Mouse (Mus musculus) CD4-positive, CD25-positive, alpha-beta regulatory T cell, adult 2 months (primary cell): ENCODE measurements around the gene Exo1.

Experiments used
- DNase-seq: peaks from one replicate; pipeline ENCODE4 v3.0.0-alpha.2; 2012; ENCODE audit warnings: low read depth, low spot score

Gene Exo1

DNA sequence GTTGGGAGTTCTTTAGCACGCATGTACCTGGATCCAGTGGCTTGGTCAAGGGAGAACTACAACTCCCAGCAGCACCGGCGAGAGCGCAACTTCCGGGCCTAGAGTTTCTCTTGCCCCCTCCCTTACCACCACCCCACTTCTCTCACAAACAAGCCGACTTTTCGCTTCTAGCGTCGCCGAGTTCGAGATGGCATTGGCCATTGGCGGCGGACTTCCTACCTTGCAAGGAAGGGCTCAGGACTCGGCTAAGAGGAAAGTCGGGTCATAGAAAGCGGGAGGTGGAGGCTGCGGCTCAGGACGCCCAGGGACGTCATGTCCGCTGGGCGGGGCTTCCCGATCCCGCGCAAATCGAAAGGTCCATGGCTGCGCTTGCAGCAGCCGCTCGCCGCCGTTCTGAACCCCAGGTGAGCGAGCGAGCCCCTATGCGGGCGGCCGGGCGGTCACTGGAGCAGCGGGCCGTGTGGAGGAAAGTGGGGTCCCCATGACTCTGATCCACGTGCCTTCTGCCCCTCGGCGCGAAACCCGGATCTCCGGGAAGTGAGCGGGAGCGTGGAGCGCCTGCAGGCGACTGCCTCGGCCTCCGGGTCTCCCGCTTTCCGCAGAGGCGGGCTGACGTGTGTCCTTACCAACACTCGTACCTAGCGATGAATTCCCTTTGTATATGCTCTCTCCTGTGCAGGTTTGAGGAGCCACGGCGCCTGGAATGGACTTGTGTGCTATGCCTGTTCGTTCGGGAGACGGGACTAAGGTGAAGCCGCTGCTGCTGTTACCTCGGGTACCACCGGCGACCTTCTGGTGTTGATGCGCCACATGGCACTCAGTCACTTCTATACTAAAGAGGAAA is at the start of gene Exo1:
TSS of gene Exo1 (plus strand) at position 129 of the 844 bp plus-strand sequence.
- DNase-seq = peak; percentile 92

DNA sequence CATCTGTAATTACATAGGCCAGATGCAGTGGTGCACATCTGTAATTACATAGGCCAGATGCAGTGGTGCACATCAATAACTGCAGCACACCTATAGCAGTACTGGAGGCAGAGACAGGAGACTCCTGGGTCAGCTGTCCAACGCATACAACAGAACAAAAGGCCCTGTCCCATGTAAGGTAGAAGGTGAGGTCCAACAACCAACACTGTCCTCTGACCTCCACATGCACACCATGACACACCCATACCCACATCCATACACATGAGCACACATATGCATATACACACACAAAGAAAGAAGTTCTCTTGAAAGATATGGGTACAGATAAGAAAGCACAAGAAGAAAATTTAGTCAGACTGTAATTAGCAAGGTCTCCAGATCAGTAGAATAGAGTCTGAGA is 24.9 kb upstream of the Exo1 start:
- no peak for DNase-seq

DNA sequence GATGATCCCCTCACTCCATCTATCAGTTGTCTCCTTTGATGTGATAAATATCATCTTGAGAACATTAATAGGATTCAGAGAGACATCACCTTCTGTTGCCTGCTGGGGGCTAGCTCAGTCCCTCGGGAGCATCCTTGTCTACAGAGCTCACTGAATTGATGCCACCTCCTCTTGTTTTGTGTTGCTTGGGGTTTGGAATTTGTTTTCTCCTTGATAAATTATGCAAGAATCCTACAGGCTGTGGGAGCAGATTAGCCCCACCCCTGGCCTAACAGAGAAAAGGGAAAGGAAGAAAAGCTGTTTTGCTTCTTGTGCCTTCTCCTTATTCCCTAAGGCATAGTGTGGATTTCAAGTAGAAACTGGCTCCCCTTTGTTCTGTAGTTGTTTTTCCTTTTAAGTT is 13.3 kb upstream of the Exo1 start:
- no peak for DNase-seq

DNA sequence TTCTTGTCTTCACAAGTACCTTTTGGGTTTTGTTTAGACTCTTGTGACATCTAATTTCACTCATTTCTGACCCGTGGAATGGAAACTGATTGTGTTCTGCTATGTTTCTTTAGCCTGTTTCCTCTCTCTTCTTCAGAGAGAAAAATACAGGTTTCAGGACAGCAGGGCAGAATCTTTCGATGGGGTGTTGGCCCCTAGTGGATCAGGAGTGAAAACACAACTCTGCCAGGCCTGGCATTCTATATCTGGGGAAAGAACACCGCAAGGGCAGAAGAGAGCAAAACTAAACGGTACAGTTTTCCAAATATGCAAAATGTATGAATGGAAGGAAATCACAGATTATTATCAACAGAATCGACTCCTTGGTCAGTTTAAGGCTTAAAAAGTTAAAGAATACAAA is 12.8 kb upstream of the Exo1 start:
- DNase-seq = no peak

DNA sequence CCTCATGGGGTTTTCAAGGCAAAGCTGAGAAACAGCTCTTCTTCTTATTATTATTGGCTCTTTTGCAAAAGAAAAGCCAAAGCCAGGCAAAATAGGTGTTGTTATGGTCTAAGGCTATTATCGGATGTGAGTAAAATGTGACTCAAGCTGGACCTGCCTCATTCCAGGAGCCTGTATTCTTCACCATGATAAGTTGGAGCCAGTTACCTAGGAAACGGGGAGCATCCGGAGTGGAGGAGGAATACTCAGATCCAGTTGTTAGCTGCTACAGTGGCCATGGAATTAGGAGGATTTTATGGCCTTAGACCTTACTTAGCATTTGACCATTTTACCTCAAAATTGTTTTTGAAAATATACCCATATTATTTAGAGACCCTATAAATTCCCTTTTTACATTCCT is 9.7 kb upstream of the Exo1 start:
- no peak for DNase-seq

DNA sequence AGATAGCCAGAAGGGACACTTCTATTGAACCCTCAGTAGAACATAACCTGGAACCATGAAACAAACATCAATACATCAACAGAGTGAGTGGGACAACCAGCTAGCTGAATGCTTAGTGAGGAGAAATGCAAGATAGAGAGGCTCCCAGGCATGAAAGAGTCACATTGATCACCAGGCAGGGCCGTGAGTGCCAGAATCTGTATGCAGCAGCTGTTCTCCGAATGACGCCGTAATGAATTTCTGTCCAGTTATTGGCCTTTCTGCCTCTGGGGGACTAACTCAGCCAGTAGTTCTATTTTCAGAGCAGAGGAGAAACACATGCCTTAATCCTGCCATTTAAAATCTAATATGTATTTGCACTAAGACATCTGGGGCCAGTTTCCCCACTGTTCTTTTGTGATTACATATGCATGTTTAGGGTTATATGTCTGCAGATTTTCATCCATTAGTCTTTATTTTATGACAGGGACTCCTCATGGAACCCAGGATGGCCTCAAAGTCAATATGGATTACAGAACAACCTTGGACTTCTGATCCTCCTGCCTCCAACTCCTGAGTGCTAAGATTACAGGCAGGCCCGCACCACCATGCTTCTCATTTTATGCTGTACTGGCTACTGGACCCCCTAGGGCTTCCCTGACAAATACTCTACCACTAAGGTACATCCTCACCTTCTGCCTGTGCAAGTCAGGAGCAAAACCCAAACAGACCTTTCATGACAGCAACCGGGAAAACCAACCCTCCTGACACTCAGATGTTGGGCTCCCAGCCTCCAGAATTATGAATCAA is 8.2 kb upstream of the Exo1 start:
- DNase-seq = no peak

DNA sequence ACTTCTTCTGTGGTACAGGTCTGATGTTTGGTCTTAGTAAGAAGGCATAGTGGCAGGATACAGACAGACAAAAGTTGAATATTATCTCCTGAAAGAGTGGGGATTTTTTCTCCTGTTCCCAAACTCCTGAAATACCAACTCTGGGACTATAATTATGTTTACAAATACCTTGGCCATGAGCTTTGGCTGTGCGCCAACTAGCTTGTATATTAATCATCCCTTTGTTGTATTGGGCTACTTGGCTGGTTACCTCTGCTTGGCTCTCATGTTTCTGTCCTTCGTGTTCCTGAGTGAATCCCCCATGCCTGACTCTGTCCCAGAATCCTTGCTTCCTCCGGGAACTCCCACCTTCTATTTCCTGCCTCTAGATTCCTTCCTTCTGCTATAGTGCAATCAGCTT is 3.0 kb downstream of the Exo1 start:
- DNase-seq = no peak

DNA sequence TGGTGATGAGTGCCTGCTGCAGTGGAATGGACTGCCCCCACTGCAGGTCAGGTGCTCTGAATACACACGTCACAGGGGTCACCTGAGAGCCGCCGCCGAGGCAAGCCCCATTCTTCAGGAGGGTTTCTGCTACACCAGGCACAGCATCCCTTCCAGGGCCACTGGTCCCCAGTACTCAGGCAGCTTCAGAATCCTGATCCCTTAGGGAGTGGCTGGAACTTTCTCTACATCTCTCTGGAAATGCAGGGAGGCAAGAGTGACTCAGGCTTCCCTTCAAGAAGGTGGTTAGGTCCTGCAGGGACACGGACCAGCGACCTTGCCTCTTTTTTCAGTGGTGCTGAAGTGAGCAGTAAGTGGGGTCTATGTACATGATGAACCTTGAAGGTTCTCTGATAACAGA is 12.9 kb downstream of the Exo1 start:
- no peak for DNase-seq

DNA sequence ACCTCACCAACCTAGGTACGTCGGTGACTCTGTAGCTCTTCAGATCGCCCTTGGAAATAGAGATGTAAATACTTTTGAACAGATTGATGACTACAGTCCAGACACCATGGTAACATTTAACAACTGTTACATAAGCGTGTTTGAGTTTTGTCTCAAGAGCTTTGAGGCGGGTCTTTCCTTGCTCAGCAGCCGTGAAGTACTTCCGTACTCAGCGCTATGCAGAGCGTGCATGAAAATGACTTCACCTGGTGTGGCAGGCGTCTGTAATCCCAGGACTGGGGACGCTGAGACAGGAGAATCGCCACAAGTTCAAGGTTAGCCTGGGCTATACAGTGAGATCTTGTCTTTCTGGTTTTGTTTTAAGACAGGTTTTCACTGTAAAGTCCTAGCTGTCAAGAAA is 13.3 kb downstream of the Exo1 start:
- no peak for DNase-seq

DNA sequence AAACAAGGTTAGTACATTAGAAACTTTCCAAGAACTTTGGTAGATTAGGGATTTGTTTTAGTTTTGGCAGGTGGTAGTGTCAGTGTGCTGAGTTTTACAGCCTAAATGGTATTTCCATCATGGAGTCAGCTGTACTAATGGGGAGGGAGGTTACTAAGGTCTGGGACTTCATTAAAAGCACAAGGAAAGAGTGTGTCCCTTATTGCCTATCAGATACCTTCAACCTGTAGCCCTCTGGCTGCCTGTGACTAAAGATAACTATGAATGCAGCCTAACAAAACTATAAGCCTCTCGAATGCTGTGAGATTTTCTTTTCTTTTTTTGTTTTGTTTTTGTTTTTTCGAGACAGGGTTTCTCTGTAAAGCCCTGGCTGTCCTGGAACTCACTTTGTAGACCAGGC is 30.8 kb downstream of the Exo1 start:
- no peak for DNase-seq

DNA sequence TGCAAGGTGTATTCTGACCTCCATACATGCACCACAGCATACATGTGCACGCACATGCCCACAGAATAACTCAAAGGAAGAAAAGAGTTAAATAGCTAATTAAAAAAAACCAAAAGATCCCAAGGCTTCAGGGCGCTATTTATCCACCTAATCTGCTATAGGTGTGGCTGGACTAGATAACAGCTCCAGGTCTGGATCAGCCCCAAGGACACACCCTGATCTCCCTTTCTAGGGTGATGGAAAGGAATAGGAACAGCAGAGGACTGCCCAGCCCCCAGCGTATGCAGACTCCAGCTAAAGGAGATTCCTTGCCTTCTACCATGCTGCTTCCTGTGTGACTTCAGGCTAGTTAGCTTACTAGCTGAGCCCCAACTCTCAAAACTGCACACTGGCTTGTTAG is 31.7 kb downstream of the Exo1 start:
- no peak for DNase-seq

DNA sequence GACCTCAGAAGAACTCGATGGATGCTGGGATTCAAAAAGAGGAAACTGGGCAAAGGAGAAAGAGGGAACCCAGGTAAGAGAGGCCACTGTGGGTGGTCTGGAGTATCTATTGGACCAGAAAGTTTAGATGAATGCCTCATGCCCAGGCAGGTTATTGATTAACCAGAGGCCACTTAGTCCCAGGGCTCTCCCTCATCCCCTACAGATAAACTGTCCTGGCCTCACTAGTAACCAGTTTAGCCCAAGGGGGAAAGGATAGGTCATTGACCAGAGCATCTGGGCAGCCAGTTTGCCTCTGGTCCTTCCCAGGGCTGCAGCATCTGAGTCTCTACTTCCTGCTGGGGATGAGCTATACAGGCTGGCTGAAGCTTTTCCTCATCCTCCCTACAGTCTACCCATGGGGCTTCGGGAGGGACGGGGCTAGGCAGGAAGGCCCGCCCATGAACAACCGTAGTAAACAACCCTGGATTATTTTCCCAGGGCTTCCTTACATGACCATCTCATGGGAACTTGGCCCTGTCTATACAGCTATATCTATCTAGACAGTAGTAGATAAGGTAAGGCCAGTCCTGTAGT is 33.4 kb downstream of the Exo1 start:
- no peak for DNase-seq

DNA sequence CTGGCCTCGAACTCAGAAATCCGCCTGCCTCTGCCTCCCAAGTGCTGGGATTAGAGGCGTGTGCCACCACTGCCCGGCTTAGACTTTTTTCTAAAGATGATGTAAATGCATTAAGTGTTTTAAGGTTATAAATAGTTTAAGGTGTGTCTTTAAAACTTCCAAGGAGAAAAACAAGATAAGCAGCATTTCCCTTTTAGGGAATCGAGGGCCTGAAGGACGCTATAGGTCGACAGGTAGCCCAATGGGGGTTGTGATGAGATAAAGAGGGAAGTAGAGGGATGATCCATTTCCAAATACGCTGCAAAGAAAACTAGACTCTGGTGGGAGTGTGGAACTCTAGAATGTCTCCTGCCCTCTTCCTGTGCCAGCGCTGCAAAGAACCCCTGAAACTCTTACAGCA is 39.6 kb downstream of the Exo1 start, which contains the start of gene Gm38100:
TSS of gene Gm38100 (plus strand) at position 301 of the 400 bp plus-strand sequence.
- no peak for DNase-seq

DNA sequence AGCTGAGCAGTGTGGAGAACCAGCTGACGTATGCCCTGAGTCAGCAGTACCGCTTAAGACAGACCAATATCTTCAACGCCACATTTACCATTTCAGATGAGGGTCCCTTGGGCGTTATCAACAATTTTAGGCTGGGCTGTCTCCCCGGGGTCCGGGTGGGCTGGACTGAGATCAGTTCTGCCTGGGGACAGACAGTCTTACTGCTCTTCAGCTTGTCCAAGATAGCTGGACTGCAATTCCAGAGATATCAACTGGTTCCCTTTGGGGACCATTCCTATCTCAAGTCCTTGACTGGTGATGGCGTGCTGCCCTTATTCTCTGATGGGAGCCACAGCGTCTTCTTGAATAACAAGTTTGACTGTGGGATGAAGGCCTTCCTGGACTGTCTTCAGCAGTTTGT is 40.7 kb downstream of the Exo1 start:
- no peak for DNase-seq

DNA sequence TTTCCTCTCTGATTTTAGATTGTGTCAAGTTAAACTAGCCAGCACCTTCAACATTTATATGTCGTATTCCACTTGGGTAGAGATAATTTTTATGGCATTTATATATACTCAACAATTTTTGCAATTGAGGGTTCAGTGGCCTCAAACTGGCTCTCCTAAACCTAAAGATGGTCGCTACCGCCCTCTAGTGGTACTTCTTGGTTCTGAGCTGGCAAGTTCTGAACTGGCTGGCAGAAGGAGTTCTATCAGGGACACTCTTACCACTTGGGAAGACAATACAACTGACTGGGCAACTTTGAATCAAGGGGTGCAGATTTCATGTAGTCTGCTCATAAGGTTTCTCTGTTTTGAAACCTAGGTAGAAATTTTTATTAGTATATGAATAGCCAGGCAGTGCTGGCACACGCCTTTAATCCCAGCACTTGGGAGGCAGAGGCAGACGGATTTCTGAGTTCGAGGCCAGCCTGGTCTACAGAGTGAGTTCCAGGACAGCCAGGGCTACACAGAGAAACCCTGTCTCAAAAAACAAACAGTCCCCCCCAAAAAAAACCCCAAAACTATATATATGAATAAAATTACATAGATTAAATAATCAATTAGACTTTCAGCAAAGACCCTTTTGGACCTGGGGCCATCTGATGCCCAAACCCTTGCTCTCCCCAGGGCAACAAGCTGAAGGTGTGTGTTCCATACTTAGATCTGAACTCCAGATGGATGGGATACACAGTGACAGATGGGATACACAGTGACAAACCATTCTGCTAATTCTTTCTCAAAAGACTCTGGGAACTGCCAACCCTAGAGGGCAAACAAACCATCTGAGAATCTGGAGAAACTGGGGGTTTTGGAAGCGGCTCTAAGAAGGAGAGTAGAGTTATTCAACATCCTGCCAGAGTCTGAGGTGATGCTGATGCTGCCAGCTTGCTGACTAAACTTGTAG is 43.7 kb downstream of the Exo1 start:
- DNase-seq = peak; percentile 79

DNA sequence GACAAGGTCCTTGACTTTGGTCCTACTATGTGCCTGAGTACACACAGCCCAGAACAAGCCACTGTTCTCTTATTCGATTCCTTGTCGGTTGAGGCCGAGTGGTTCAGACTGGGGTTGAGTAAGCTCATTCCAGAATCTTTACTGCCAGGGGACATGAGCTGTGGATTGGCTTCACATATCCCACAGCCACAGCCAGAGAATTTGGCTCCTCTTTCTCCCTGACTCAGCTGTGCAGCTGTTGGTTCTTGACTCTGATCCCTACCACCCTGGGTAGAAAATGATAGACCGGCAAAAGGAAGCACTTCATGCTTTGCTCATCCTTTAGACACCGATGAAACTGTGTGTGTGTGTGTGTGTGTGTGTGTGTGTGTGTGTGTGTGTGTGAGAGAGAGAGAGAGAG is 51.0 kb downstream of the Exo1 start:
- no peak for DNase-seq

DNA sequence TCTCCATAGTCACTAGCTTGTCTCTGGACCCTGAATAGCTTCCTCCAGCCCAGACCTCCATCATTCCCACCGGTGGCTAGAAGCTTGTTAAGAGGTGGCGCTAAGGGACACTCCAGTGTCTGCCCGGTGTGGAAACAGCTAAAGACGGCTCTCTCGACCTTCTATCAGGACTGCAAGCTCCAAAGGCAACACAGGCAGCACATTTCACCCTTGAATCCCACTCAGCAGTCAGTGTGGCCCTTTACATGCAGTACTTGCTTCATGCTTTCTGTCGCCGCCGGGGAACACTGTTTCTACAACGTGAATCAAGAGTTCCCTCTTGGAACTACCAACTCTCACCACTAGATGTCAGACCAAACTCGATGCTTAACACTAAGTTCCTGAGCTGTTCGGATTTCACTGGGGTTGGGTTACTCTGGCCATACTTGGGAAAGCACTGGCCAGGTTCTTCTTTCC is 55.9 kb downstream of the Exo1 start:
- peak; percentile 61 for DNase-seq

DNA sequence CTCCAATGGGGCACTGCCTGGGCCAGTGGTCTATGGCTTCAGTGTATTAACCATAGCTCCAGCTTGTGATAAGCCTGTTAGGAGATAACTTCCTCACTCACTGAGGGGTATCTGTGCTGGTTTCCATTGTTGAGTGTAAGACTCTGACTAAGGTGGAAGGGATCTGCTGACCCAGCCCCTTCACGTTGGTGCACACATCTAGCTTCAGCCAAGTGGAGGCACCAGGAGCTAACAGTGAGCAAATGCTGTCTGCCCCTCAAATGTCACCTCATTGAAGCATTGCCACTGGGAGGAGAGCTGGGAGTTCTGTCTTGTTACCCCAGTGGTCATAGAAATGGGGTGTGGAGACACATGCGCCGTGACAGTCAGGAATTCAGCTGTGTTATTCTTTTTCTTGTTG is 58.4 kb downstream of the Exo1 start:
- DNase-seq = no peak

DNA sequence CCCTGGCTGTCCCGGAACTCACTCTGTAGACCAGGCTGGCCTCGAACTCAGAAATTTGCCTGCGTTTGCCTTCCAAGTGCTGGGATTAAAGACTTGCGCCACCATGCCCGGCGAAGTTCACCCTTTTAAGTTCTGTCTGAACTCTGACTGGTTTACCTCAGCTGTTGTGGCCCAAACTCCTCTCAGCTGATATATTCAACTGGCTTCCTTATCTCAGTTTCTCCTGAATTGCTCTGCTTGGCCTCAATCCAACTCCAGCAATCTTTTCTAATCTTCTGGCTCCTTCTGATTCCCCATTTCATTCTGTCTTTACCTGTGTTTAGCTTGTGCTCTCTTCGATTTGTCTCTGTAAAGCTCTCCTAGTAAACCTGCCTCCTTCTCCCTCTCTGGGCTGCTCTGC is 62.8 kb downstream of the Exo1 start:
- DNase-seq = no peak

DNA sequence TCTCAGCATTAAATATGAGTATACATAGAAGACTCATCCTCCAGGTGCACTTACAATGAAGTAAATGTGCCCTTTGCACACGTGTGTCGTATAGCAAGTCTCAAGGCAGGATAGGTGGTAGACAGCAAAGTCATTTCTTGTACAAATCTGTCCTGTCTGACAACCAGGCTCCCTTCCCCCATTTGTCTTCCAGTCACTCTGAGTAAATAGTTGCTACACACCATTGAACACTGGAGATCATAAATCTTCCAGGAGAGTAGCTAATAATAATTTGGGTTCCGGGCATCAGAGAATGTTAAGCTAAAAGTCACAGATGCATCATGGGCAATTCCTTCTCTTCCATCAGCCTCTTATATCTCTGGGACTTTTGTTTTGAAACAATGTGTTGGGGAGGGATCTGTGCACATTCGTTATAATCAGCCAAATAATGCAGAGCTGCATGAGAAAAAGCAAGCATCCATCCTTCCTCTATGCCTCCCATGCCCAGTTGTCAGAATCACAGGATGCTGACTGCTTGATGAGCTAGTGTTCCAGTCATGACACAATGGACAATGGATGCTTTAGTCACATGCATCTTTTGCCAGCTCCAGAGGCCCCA is 66.4 kb downstream of the Exo1 start:
- no peak for DNase-seq

DNA sequence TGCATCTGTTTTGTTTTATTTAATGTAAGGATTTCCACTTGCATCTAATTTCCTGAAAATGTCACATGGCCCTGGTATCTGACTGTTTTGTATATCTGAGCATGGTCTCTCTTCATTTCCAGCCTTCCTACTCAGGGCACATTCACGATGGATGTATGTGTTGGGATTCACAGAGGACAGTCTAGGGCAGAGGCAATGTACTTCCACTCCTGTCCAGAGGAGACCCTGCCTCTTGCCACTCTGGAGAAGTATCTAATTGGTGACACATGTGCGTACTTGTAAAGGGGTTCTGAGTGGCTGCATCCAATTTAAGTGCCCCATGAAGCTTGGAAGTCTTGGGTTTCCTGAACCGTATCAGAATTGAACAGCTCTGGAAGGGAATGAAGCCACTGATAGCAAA is 70.0 kb downstream of the Exo1 start:
- no peak for DNase-seq
